8 mouse cellular contexts compared by ENCODE assay signal in genomic region chr14:31780412-31781233, GRCm38 (mm10). TPM values are rescaled to one million over a fixed set of nuclear protein-coding genes. Genes with fewer than 3 reads are reported as not detected.
A peak's percentile ranks its signal among the peaks of the same experiment; 100 is the strongest.
DNase-seq lines count a peak whose midpoint lies in the region; ATAC-seq and TF ChIP-seq lines count a peak whose summit lies in the region.

No protein-coding gene starts in this region.

- 0 out of 2 replicates have a peak, but pooled peaks cover 5% of the 10 kb centered on the region for H3K4me1 ChIP-seq in lung, embryonic 14.5 days (ENCODE audit: insufficient read depth)
- H3K4me1 ChIP-seq in brown adipose tissue, adult 24 weeks (ENCODE audit: control insufficient read depth, insufficient read depth, insufficient read length, low read length), result no peaks in the 10 kb centered on the region
- H3K4me1 ChIP-seq in heart, postnatal 0 days (ENCODE audit: control insufficient read depth, insufficient read depth), result 0 out of 2 replicates have a peak, but pooled peaks cover 5% of the 10 kb centered on the region
- peaks cover 26% of the 10 kb centered on the region for H3K4me1 ChIP-seq in limb, embryonic 12.5 days (replicated peaks)
- H3K4me1 ChIP-seq in neural tube, embryonic 15.5 days, result peaks cover 26% of the 10 kb centered on the region

- H3K27ac ChIP-seq in lung, embryonic 14.5 days (ENCODE audit: low read depth), result peak overlapping the region; percentile 68
- H3K27ac ChIP-seq in brown adipose tissue, adult 24 weeks (replicated peaks; ENCODE audit: low read depth, low read length), result 0 out of 2 replicates have a peak overlapping the region, but pooled peaks have one; percentile 20
- H3K27ac ChIP-seq in heart, postnatal 0 days (ENCODE audit: low read depth), result peak overlapping the region; percentile 85
- peak overlapping the region; percentile 89 for H3K27ac ChIP-seq in limb, embryonic 12.5 days
- H3K27ac ChIP-seq in neural tube, embryonic 15.5 days (replicated peaks), result peak overlapping the region; percentile 87

- no peak for ATAC-seq in lung, embryonic 14.5 days (ENCODE audit: insufficient read depth)
- no peak for ATAC-seq in heart, postnatal 0 days (ENCODE audit: insufficient read depth, low read depth)
- ATAC-seq in limb, embryonic 12.5 days (ENCODE audit: insufficient number of reproducible peaks, insufficient read depth, low FRiP score, low TSS enrichment, low read depth), result no peak
- ATAC-seq in neural tube, embryonic 15.5 days (ENCODE audit: low FRiP score), result peak; percentile 71

- no peak for TF ChIP-seq CTCF in lung, embryonic 14.5 days (IDR thresholded peaks at IDR 0.05; ENCODE audit: low read depth)
- TF ChIP-seq CTCF in heart, postnatal 0 days (IDR thresholded peaks at IDR 0.05; ENCODE audit: low read depth), result no peak

- no peaks in the 10 kb centered on the region for H3K9me3 ChIP-seq in lung, embryonic 14.5 days (ENCODE audit: low read depth, low read length)
- H3K9me3 ChIP-seq in heart, postnatal 0 days (replicated peaks; ENCODE audit: control insufficient read depth, low read length), result no peaks in the 10 kb centered on the region
- H3K9me3 ChIP-seq in limb, embryonic 12.5 days, result no peaks in the 10 kb centered on the region
- no peaks in the 10 kb centered on the region for H3K9me3 ChIP-seq in neural tube, embryonic 15.5 days (replicated peaks)

- no peak for DNase-seq in lung, embryonic 14.5 days
- no peak for DNase-seq in lung, adult 18-20 months
- no peak for DNase-seq in heart, postnatal 0 days (ENCODE audit: low spot score)
- DNase-seq in gastrocnemius, postnatal 4 days (ENCODE audit: low spot score in 2 of 2), result no peak
- DNase-seq in kidney, adult 11 months, result no peak

- 78% methylated on average over 11 of the region's 11 CpGs for WGBS in lung, embryonic 14.5 days
- 67% methylated on average over 11 of the region's 11 CpGs for WGBS in heart, postnatal 0 days
- WGBS in limb, embryonic 12.5 days, result 32% methylated on average over 11 of the region's 11 CpGs
- 16% methylated on average over 11 of the region's 11 CpGs for WGBS in neural tube, embryonic 15.5 days

- H3K9ac ChIP-seq in lung, embryonic 14.5 days, result no peak overlapping the region
- peak overlapping the region; percentile 62 for H3K9ac ChIP-seq in heart, postnatal 0 days (replicated peaks; ENCODE audit: low read depth, low read length)
- H3K9ac ChIP-seq in limb, embryonic 12.5 days (replicated peaks), result no peak overlapping the region
- H3K9ac ChIP-seq in neural tube, embryonic 15.5 days (replicated peaks), result peak overlapping the region; percentile 39

- TF ChIP-seq EP300 in heart, postnatal 0 days (IDR thresholded peaks at IDR 0.05; ENCODE audit: low read depth), result no peak

- H3K27me3 ChIP-seq in lung, embryonic 14.5 days (ENCODE audit: insufficient read depth, low read length), result no peaks in the 10 kb centered on the region
- H3K27me3 ChIP-seq in heart, postnatal 0 days (ENCODE audit: control insufficient read depth, insufficient read depth, low read length), result no peaks in the 10 kb centered on the region
- no peaks in the 10 kb centered on the region for H3K27me3 ChIP-seq in limb, embryonic 12.5 days
- no peaks in the 10 kb centered on the region for H3K27me3 ChIP-seq in neural tube, embryonic 15.5 days (replicated peaks)

- no peaks in the 10 kb centered on the region for H3K36me3 ChIP-seq in lung, embryonic 14.5 days (ENCODE audit: insufficient read depth)
- no peaks in the 10 kb centered on the region; the same call in 1 of the 2 replicates for H3K36me3 ChIP-seq in heart, postnatal 0 days (replicated peaks; ENCODE audit: control insufficient read depth, insufficient read depth, low read length)
- no peaks in the 10 kb centered on the region for H3K36me3 ChIP-seq in limb, embryonic 12.5 days
- H3K36me3 ChIP-seq in neural tube, embryonic 15.5 days, result no peaks in the 10 kb centered on the region

- H3K4me3 ChIP-seq in lung, embryonic 14.5 days (ENCODE audit: low read depth, low read length), result no peak overlapping the region
- H3K4me3 ChIP-seq in brown adipose tissue, adult 24 weeks (ENCODE audit: insufficient read depth, low read depth, low read length), result peak overlapping the region; percentile 50
- peak overlapping the region; percentile 36 for H3K4me3 ChIP-seq in heart, postnatal 0 days (ENCODE audit: low read depth, low read length)
- H3K4me3 ChIP-seq in limb, embryonic 12.5 days (replicated peaks), result peak overlapping the region; percentile 12; the same call in 1 of the 2 replicates
- peak overlapping the region; percentile 42 for H3K4me3 ChIP-seq in neural tube, embryonic 15.5 days (replicated peaks)

- H3K4me2 ChIP-seq in lung, embryonic 14.5 days, result peak overlapping the region; percentile 45
- H3K4me2 ChIP-seq in heart, postnatal 0 days (ENCODE audit: low read depth, low read length), result peak overlapping the region; percentile 57
- H3K4me2 ChIP-seq in limb, embryonic 12.5 days, result peak overlapping the region; percentile 50
- peak overlapping the region; percentile 55 for H3K4me2 ChIP-seq in neural tube, embryonic 15.5 days

RNA-seq across cellular contexts. Expression of gene Ankrd28, which starts 49.8 kb away (rescaled TPM):
- 11.7 and 12.6 TPM in 2 replicates for polyA plus RNA-seq in lung, embryonic 14.5 days (2014; fragmentation: Nextera tagmentation; extraction: Ambion mirVana)
- 12.1 and 17.8 TPM in 2 replicates for polyA plus RNA-seq in brown adipose tissue, adult 24 weeks (2012; ENCODE audit: insufficient read depth, insufficient read length, missing spikeins)
- total RNA-seq in heart, postnatal 0 days (2014; rRNA removed; ENCODE audit: low replicate concordance), result 16.2 and 17.7 TPM in 2 replicates
- polyA plus RNA-seq in heart, postnatal 0 days (2015; fragmentation: Nextera tagmentation; extraction: Ambion mirVana), result 3.8 and 4.5 TPM in 2 replicates
- polyA plus RNA-seq in limb, embryonic 12.5 days (2016; fragmentation: Nextera tagmentation; extraction: Ambion mirVana), result 9.7 and 12.1 TPM in 2 replicates
- polyA plus RNA-seq in neural tube, embryonic 15.5 days (2015; fragmentation: Nextera tagmentation; extraction: Ambion mirVana), result 9.1 and 9.4 TPM in 2 replicates
- 10 to 100 TPM; 45.0 to 51.1 TPM for total RNA-seq in gastrocnemius, postnatal 4 days (2021)

Comparison
In these comparisons a context has a peak if more than half of its experiments do, and no peak if none do; other contexts are left out.
1. H3K27ac ChIP-seq: peak in every context shown above with its lines; median percentile 89 in limb, embryonic 12.5 days; 87 in neural tube, embryonic 15.5 days; 85 in heart, postnatal 0 days; 68 in lung, embryonic 14.5 days; 20 in brown adipose tissue, adult 24 weeks.
2. H3K9ac ChIP-seq: peak in heart, postnatal 0 days (single experiment) and neural tube, embryonic 15.5 days (single experiment); none in lung, embryonic 14.5 days (single experiment) and limb, embryonic 12.5 days (single experiment).
3. Peak in every context shown above with its lines, with median percentiles within 50 percentile points of each other: H3K4me2 ChIP-seq.